Mouse (Mus musculus): ENCODE measurements at regions not wholly inside any gene's neighbourhood (a gene's known extent, or its start where the extent isn't known, plus 50 kb on each side); places are given as distances from the start of the nearest gene placed in this dataset.
A peak's percentile ranks its signal among the peaks of the same experiment; 100 is the strongest.

DNA sequence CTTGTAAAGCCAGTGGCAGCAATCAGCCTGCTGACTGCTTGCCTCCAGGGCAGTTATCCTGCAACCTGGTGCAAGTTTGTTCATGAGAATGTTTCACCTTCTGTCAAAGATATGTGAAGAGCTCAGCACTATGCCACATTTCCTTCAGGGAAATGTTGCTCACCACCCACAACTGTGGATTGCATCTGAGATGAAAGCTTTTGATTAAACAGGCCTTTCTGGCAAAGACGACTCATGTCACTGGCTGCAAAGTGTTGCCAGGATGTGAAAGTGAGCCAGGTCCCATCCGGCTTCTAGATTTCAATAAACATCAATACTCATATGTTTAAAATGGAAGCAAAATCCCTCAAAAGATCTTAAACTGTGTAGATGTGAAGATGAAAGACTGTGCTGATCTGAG is 2121.0 kb downstream of the Gm37988 start:
- no peak for DNase-seq (ENCODE audit: low spot score in 2 of 2)

DNA sequence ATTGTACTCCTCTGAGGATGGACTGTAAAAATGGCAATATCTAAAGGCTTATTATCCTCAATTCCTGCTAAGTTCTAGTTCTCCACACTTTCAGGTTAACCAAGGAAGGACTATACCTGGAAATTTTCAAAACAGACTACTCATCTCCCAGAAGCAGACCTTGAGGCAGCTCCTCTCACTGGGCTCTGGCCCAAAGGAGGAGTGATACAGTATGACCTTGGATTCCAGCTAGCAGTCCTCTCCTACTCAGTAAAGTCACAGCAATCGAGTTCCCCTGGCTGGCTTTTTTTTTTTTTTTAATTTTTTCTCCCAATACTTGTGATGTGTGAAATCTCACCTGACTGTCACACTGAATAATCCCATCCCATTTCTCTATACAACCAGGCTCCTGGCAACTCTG is 2124.2 kb downstream of the Gm37988 start:
- DNase-seq (ENCODE audit: low spot score in 2 of 2) = no peak

DNA sequence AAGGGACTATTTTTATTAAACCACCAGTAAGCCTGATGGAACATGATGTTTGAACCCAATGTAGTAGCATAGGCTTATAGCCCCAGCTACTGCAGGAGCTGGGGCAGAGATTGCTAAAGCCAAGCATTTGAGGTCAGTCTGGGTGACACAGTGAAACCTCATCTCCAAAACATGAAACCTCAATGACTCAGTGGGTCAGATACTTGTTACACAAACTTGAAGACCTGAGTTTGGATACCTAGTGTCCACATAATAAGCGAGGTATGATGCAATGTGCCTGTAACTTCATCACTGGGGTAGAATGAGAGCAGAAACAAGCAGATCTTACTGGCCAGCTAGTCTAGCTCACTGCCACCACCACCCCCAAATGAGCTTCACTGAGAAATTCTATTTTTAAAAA is 2162.1 kb downstream of the Gm37988 start:
- no peak for DNase-seq (ENCODE audit: low spot score in 2 of 2)

DNA sequence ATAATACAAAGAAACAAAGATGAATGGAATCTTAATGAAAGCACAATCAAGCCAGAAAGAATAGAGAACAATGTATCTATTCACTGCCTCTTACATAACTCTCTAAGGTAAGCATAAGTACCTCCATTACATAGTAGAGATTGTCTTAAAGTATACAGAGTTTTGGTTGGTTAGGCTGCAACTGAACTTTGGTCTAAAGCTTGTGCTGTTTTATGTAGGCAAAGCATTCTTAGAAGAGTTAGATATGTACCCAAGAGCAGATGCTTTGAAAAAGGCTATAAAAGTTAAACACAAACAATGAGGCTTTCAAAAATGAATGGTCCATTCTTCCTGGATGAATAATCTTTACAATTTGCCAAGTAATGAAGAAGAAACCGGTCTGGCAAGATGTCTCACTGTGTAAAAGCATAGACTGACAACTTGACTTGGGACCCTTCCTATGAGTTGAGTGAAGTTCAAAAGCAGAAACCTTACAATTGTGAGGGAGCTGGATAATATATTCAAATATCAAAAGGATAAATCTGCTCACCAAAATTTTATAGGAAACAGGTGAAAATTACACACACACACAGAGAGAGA is 2166.1 kb downstream of the Gm37988 start:
- no peak for DNase-seq (ENCODE audit: low spot score in 2 of 2)

DNA sequence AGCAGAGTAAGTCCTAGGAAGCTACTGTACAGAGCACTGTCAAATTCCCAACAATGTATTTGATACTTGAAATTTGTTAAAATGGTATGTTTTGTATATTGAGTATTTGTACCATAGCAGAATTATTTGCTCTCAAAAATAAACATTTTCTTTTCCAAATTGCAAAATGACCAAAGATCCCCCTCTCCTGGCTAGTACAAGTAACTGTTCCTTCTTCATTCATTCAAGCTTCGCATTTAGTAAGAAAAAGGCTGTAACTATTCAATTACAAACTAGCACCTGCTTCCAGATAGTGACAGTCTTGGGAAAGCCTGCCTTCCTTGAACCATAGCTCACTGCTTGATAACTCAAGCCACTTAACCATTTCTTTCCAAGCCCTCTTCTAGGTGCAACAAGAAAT is 2171.9 kb downstream of the Gm37988 start:
- no peak for DNase-seq (ENCODE audit: low spot score in 2 of 2)

DNA sequence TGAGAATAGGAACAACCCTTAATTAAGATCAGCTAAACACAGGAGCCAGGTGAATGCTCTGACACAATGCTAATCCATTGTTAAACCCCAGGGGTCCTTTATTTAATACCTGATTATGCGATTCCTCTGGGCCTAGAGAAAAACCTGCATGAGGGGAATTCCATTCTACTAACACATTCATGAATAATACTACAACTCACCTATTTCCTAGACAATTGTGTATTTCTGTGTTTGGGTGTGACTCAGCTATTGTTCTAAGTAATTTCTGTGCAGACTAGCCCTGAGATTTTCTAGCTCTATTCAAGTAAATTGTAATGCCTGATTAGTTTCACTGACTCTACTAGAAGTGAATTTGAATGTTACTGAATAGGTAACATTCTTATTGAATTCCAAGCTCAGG is 2176.5 kb downstream of the Gm37988 start:
- DNase-seq (ENCODE audit: low spot score in 2 of 2) = no peak

DNA sequence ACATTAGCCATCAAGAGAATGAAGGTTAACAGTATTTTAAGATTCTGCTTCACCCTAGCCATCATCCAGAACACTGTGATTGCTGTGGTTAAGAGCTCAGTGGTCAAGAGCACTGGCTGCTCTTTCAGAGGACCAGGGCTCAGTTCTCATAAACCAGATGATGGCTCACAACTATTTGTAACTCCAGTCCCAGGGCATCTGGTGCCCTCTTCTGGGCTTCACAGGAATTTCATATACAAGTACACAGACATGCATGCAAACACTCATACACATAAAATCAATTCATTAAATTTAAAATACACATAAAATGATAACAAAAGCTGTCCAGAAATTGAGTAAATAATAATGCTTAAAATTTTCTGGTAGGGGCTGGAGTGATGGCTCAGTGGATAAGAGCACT is 2189.9 kb downstream of the Gm37988 start:
- no peak for DNase-seq (ENCODE audit: low spot score in 2 of 2)

DNA sequence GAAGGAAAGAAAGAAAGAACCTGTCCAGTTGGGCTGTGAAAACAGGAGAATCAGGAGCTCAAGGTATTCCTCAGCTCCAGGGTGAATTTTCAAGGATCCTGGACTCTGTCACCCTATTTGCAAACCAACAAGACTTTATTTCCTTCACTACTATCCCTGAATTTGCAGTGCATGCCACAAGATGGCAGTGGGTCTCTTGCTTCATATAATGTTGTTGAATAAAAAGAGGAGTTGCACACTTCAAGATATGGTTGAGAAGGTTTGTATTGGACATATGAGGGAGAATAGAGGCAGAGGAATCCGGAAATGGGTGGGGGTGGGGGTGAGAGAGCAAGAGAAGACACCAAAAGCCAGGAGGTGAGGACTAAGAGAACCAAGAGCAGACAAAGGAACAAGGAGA is 2202.5 kb downstream of the Gm37988 start:
- DNase-seq (ENCODE audit: low spot score in 2 of 2) = peak; percentile 44 to 59

All from left cerebral cortex, adult 18-20 months (tissue).